Mouse (Mus musculus) kidney, adult 2 months (tissue): ENCODE results near the gene Dnali1. TPM values are rescaled to one million over a fixed set of nuclear protein-coding genes. Genes with fewer than 3 reads are reported as not detected.

Source experiments
- DNase-seq: peaks from one replicate; pipeline ENCODE4 v3.0.0; 2021
- H3K27ac ChIP-seq: fragments of 200-500 bp; 2 replicates; pipeline ENCODE4 v1.5.1; 2012; ENCODE audit warnings: low read depth, low read length, control low read depth, inconsistent platforms; ENCODE audit not compliant: insufficient read depth
- H3K27me3 ChIP-seq: fragments of 200-500 bp; replicated peaks from 2 replicates; pipeline ENCODE4 v1.6.1; 2012; ENCODE audit warnings: mild to moderate bottlenecking, moderate library complexity, low read length, inconsistent platforms; ENCODE audit not compliant: control insufficient read depth, insufficient read depth
- H3K36me3 ChIP-seq: fragments of 200-500 bp; 2 replicates; pipeline ENCODE4 v1.6.1; 2012; ENCODE audit warnings: mild to moderate bottlenecking, moderate library complexity, low read length, inconsistent platforms; ENCODE audit not compliant: control insufficient read depth, insufficient read depth
- H3K4me1 ChIP-seq: fragments of 200-500 bp; 2 replicates; pipeline ENCODE4 v1.6.1; 2011; ENCODE audit warnings: low read length; ENCODE audit not compliant: control insufficient read depth, insufficient read depth
- H3K4me3 ChIP-seq: fragments of 200-500 bp; 2 replicates; pipeline ENCODE4 v1.5.1; 2011; ENCODE audit warnings: mild to moderate bottlenecking, low read depth, low read length, control low read depth; ENCODE audit not compliant: insufficient read depth
- CTCF ChIP-seq: fragments of 200-500 bp; conservative IDR thresholded peaks from 2 replicates; pipeline ENCODE4 v1.5.1; 2011; ENCODE audit warnings: low read depth, mild to moderate bottlenecking, control low read depth, low read length, moderate library complexity, mixed read lengths; ENCODE audit not compliant: insufficient read depth, insufficient read length
- POLR2A ChIP-seq: fragments of 200-500 bp; IDR thresholded peaks from one replicate; pipeline ENCODE4 v1.6.1; 2011; ENCODE audit warnings: low read depth, low read length, control low read depth
- WGBS: fragments of 180-500 bp; shearing (Covaris S2); methylation state at CpG from one replicate; pipeline ENCODE4 v1.1.7; 2018; 5-methylcytosine and 5-hydroxymethylcytosine counted together
- polyA plus RNA-seq: library from polyadenylated mRNA; depleted of rRNA; stranded (reverse); fragments of >200 nt; gene quantifications from 2 replicates; pipeline ENCODE4 v1.2.3, GENCODE M21; 2012; rRNA removed

Gene Dnali1
- polyA plus RNA-seq = 0.44 and 0.48 TPM in 2 replicates

DNA sequence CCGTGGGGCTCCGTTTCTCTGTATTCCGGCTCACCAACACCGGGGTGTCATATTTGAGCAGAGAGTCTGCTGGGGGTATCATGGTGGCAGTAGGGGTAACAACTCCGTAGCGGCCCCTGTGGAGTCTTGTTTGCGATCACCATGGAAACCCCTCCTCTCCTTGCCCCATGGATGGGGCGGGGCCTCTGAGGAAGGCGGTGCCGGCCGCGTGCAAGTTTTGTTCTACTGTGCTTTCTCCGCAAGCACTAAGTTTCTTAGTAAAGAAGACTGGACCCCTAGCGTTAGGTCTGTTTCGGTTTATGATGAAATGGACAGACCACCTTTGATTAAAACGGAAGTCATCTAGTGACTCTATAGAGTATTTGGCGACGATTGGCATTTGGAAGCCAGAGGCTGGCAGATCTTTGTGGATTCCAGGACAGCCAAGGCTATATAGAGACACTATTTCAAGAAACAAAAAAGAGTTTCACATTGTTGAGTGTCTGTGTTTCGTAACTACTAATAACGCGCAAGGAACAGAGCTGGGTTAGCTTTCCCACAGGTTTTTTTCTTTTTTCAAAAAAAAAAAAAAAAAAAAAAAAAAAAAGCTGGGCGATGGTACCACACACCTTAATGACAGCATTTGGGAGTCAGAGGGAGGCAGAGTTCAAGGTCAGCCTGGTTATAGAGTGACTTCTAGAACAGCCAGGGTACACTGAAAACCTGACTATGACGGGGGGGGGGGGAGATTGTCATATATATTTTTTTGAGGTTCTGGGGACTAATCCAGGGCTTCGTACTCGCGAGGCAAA, at the start of gene Dnali1:
Dnali1 (minus strand) TSS at position 187 of the 791 bp plus-strand sequence.
- Histone ChIP-seq H3K27me3 (no peaks in the 10 kb centered on the region), H3K4me3 (peak within 1 kb of the TSS; percentile 90), H3K4me1 (peaks cover 6% of the 10 kb centered on the region; the same call in 1 of the 2 replicates), H3K27ac (no peak within 1 kb of the TSS), H3K36me3 (0 out of 2 replicates have a peak, but pooled peaks cover 2% of the 10 kb centered on the region)
- TF ChIP-seq POLR2A (no peak), CTCF (no peak)
- peak; percentile 79 for DNase-seq
- 1% methylated on average over 26 of the region's 26 CpGs for WGBS

- DNase-seq = no peak
- Histone ChIP-seq H3K4me3 (no peak overlapping the region), H3K4me1 (peaks cover 26% of the 10 kb centered on the region), H3K27ac (peak overlapping the region; percentile 32), H3K27me3 (no peaks in the 10 kb centered on the region), H3K36me3 (no peaks in the 10 kb centered on the region)
- 65% methylated on average over 4 of the region's 4 CpGs for WGBS
- TF ChIP-seq CTCF = no peak
- TF ChIP-seq POLR2A = no peak
These were observed 49.6 kb upstream of the Dnali1 start for GRCm38 (mm10) chr4:125115081-125115480.

DNA sequence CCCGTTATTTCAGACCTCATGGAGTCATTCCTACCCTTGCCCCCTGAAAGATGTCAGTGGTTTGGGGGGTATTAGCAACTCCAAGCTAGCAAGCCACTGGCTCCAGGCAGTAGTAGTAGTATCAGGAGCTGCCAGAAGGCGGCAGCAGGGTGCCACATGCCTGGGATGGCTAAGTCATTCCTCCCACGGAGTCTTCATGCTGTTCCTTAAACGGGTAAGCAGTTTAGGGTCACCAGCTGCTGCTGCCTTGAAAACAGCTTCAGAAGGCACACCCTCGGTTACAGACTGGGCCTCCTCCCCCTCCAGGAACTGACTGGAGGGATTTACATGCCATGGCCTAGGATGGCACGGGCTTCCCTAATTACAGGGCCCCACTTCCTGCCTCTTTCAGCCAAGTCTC, 49.1 kb upstream of the Dnali1 start:
- 7% methylated on average over 6 of the region's 6 CpGs for WGBS
- Histone ChIP-seq H3K4me3 (no peak overlapping the region), H3K27ac (peak overlapping the region; percentile 32; the same call in 1 of the 2 replicates), H3K36me3 (no peaks in the 10 kb centered on the region), H3K4me1 (peaks cover 26% of the 10 kb centered on the region), H3K27me3 (no peaks in the 10 kb centered on the region)
- peak; percentile 87 for DNase-seq
- TF ChIP-seq POLR2A = no peak
- TF ChIP-seq CTCF = peak; percentile 86

DNA sequence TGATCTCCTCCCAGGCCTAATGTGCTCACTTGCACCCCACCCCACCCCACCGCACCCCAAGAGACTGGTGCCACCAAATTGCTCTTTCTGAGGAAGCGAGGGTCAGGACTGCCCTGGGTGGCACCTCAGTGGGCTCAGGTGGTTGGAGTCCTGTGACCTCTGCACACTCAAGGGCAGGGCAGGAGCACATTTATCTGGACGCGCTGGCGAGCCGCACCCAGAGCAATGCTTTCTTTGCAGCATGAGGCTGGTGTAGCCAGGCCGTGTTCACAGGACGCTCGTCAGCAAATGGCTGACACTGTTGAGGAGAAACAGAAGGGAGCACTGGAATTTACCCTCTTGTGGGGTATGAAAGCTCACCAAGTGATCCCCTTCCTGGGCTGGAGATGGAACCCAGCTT, 39.9 kb upstream of the Dnali1 start:
- no peak for DNase-seq
- Histone ChIP-seq H3K27ac (no peak overlapping the region), H3K36me3 (peaks cover 3% of the 10 kb centered on the region; the same call in 1 of the 2 replicates), H3K4me1 (no peaks in the 10 kb centered on the region), H3K27me3 (no peaks in the 10 kb centered on the region), H3K4me3 (no peak overlapping the region)
- TF ChIP-seq CTCF (no peak), POLR2A (no peak)
- 93% methylated on average over 9 of the region's 9 CpGs for WGBS

- 75% methylated on average over 13 of the region's 13 CpGs for WGBS
- TF ChIP-seq POLR2A = no peak
- TF ChIP-seq CTCF = no peak
- no peak overlapping the region for H3K27ac ChIP-seq
These were observed 35.8 kb upstream of the Dnali1 start for GRCm38 (mm10) chr4:125101334-125101733.

DNA sequence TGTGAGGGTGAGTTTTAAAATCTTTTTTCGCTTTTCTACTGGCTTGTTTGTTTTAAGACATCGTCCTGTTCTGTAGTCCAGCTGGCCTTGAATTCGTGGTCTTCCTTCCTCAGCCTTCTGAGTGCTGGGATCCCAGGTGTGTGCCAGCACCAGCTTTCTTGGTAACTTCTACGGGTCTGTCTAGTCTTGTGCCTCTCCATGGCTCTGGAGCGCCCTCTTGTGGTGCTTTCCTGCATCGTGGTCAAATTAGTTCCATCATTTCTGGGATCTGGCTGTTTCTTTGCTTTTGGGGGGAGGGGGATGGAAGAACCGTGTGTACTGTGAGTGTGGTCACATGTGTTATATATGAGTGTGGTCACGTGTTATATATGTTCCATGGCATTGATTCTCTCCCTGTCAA, 34.0 kb upstream of the Dnali1 start:
- Histone ChIP-seq H3K4me1 (no peaks in the 10 kb centered on the region), H3K36me3 (no peaks in the 10 kb centered on the region), H3K27ac (no peak overlapping the region), H3K27me3 (no peaks in the 10 kb centered on the region), H3K4me3 (no peak overlapping the region)
- WGBS = 8% methylated on average over 8 of the region's 8 CpGs
- peak; percentile 80 for DNase-seq
- TF ChIP-seq CTCF = peak; percentile 94
- TF ChIP-seq POLR2A = no peak

More at GRCm38 (mm10) chr4:125101334-125101733, 35.8 kb upstream of the Dnali1 start:
- H3K27me3 ChIP-seq = no peaks in the 10 kb centered on the region
- no peaks in the 10 kb centered on the region for H3K4me1 ChIP-seq
- DNase-seq = no peak
- peaks cover 3% of the 10 kb centered on the region; the same call in 1 of the 2 replicates for H3K36me3 ChIP-seq
- no peak overlapping the region for H3K4me3 ChIP-seq

- TF ChIP-seq CTCF = no peak
- no peak for TF ChIP-seq POLR2A
- no peak for DNase-seq
- Histone ChIP-seq H3K4me1 (no peaks in the 10 kb centered on the region), H3K27me3 (no peaks in the 10 kb centered on the region), H3K27ac (no peak overlapping the region), H3K36me3 (no peaks in the 10 kb centered on the region), H3K4me3 (no peak overlapping the region)
- 57% methylated on average over 4 of the region's 4 CpGs for WGBS
These were observed 31.9 kb upstream of the Dnali1 start for GRCm38 (mm10) chr4:125097412-125097811.
